Mouse (Mus musculus) thymus, adult 18-20 months (tissue): Measurements from ENCODE around the gene Card14.
"Not testable (repeated sequence)": the region's sequence is repeated elsewhere in the genome, so short reads cannot be mapped to it uniquely, and the experiment has no call there.

Experiments used
- DNase-seq, 2 experiments: peaks; one replicate each; pipeline ENCODE4 v3.0.0; 2022; ENCODE audit warnings: mixed read lengths in 2 of 2

The Card14 gene

DNA sequence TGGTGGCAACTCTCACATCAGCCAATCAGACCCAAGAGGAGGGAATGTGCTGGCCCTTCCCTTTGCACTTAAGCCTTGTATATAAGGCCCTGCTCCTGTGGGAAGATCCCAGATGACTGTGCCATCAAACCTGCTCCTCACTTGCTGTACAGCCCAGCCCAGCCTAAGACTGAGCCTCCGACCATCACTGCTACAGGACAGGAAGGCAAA lies at the start of gene Card14:
Gene Card14 (plus strand): TSS at position 111 of the 210 bp plus-strand sequence.
- no peak for DNase-seq

DNA sequence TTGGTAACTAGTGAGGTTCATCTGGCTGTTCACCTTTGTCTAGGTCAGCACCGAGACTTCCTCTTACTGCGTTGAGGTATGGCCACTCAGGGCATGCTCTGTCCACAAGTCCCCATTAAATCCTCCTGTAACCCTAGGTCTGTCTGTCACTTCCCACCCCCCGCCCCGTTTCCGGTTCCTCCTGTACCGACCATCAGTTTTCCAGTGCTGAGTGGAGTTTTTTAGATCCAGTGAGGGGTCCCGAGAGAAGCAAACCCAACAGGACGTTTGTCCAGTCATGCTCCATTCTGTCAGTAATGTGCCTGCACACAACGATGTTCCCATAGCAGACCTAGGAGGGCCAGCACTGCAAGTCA lies 49.4 kb upstream of the Card14 start:
- no peak for DNase-seq

DNA sequence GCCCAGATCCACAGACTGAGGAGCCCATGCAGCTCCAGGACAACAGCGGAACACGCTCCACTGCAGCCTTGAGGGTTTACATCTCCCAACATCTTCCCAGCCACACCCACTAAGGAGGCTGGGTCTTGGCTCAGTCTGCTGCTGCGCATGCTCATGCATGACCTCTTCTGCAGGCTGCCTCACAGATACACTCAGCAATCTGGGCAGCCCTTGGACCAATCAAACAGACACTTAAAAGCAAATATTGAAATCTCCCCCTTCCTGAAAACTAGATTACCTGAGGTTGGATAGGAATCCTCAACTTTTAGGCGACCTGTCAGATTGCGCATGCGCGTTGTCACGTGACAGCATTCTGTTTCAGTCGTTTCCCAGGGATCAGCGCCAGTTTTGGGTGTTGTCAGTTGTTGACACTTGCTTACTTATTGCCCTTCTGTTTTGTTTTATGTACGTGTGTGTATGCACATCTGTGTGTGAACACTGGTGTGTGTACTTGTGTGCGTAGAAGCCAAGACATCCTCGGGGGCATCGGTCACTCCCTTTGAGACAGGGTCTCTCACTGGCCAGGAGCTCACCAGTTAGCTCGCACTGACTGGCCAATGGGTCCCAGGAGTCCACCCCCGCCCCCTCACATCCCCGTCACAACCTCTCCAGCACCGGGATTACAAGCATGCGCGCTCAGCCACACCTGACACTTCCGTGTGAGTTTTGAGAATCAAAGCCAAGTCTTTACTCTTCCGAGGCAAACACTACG lies 48.8 kb upstream of the Card14 start:
- peak in 1 of 2 experiments; percentile 39 for DNase-seq

DNA sequence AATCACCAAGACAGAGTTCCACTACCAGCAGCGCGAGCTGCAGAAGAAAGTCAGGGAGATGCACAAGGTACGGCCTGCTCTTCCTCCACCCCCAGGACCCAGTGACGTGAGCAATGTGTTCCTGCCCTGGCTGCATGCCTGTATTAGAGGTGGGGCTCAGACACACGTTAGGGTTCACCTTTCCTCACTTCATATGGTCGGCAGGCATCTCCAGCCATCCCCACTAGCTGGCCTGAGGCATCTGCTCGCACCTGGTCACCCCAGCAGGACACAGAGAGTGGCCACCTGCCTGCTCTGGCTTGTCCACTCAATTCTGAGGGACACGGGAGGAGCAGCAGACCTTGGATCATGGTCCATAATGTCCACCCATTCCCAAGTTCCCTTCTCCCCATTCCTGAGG lies 47.6 kb upstream of the Card14 start:
- DNase-seq: no peak

DNA sequence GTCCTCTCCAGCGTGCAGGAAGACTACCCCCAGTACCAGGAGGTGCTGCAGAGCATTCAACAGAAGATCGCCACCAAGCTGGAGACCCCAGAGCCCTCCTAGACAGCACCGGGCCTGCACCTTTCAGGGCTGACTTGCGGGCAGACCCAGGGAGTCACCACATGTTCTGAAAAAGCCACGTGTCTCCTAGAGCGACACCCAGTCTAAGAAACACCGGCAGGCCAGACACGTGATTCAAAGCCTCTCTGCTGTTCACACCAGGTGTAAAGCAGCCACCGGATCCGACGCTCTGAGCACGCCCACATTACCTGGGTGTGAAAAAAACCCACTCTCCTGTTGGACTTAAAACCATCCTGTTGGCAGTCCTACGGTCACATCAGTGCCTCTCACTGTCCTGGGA lies 43.2 kb upstream of the Card14 start:
- no peak for DNase-seq

DNA sequence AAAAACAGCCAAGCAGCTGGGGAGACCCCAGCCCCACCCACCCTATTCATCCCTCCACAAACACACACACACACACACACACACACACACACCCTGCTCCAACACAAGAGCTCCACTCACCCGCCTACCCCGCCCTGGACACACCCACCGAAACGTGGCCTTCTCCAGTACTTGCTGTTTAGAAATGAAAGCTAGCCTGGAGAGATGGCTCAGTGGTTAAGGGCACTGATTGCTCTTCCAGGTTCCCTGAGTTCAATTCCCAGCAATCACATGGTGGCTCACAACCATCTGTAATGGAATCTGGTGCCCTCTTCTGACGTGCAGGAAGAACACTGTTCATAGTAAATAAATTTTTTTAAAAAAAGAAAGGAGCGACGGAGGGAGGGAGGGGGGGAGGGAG lies 41.8 kb upstream of the Card14 start:
- DNase-seq: no peak

DNA sequence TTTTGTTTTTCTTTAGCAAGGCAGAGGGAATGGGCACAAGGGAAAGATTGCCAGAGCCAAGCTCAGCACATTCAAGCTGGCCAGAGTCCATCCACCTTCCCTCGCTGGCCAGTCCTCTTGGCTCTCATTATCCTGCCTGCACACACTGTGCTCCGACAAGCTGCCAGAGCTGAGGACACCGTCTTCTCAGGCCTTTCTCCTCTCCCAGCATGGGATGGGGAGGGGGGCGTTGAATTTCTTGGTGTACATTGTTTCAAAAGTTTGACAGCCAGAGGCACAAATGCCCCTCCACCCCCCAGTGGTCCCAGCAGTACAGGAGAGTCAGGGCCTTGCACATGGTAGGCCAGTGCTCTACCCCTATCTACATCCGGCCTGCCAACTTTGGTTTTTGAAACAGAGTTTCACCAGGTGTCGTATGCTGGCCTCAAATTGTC lies 40.3 kb upstream of the Card14 start:
- no peak for DNase-seq

DNA sequence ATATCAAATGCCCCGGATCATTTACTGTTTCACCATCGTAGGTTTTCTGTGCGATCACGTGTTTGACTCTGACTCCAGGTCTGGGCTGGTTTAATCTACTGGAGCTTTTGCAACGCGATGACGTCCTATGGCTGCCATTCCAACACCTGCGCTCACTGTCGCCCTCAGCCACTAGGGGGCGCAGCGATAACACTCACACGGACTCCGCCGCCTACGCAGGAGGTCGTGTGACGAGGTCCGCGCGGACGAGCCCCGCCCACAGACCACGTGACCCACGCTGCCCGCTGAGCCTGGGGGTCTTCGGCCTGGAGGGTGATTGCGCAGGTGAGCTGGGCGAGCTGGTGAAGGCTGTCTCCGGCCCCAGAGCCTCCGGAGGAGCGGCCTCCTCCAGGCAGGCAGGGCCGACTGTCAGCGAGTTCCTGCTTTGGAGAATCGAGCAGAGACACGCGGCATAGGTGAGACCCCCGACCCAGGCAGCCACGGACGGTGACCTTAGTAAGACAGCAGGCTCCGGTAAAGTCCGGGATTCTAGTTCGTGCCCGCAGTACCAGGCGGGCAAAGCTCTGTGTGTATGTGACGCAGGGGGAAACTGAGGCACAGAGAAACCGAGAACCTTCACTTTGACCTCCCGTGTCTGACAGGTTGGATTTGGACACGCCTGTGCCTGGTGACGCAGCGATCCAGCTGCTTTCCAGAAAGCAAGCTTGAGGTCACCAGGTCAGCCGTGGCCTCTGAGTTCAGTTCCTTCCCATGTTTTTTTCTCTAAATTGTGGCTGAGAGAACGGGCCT lies 39.6 kb upstream of the Card14 start, which contains the start of gene Gaa:
Gene Gaa (plus strand): TSS at position 120 of the 789 bp plus-strand sequence.
- peak; percentile 86 to 90 for DNase-seq

DNA sequence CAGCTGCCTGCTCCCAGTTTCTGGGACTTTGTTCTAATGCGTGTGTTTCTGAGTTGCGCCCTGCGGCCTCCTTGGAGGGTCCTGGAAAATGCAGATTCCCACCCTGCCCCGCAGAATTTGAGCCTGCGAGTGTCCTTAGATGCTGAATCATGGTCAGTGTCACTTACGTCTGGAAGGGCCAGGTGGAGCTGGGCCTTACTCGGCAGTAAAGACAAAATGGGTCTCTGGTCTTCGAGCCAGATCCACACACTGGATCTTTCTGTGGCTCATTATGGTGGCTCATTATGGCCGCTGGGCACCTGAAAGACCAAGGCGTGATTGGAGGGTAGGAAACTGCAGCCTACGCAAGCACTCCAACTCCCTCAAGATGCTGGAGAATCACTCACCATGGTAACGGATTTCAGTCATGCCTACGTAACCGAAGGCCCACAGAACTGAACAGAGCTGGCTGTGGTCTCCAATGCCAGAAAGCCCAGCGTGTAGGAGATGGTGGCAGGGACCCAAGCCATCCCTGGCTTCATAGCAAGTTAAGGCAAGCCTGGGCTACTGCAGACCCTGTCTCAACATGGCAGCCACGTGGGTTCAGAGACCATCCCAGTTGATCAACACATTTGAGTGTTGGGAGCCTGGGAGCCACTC lies 38.9 kb upstream of the Card14 start:
- no peak for DNase-seq

DNA sequence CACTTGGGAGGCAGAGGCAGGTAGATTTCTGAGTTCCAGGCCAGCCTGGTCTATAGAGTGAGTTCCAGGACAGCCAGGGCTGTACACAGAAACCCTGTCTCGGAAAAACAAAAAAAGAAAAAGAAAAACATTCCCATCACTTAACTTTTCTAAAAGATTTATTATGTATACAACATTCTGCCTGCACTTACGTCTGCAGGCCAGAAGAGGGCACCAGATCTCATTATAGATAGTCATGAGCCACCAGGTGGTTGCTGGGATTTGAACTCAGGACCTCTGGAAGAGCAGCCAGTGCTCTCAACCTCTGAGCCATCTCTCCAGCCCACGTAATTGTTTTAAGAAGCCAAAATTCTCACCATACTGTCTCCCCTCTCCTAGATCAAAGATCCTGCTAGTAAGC lies 35.1 kb upstream of the Card14 start:
- DNase-seq: not testable (repeated sequence)

DNA sequence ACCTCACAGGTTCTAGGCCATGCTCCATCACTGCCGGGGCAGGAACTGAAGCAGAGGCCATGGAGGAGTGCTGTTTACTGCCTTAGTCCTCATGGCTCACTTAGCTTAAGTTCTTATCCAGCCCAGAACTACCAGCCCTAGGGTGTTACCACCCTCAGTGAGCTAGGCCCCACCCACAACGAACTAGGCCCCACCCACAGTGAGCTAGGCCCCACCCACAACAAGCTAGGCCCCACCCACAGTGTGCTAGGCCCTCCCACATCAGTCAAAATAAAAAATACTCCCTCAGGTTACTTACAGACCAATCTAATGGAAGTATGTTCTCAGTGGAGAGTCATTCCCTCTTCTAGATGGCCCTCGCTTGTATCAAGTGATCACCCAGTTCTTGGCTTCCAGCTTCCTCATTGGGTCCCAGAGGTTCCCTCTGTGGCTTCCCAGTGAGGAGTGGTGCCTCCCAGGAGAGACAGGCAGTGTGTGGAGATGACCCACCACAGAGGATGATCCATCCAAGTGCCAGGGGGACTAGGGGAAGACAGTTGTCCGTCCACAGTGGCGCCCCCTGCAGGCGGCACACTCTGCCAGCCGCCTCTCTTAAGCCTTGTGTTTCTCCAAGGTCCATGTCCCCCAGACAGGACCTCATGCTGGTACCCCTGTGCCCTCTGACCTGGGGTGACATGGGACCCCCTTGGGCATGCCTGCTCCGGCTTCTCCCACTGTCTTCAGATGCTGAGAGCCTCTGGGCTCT lies 34.2 kb upstream of the Card14 start:
- DNase-seq: no peak

DNA sequence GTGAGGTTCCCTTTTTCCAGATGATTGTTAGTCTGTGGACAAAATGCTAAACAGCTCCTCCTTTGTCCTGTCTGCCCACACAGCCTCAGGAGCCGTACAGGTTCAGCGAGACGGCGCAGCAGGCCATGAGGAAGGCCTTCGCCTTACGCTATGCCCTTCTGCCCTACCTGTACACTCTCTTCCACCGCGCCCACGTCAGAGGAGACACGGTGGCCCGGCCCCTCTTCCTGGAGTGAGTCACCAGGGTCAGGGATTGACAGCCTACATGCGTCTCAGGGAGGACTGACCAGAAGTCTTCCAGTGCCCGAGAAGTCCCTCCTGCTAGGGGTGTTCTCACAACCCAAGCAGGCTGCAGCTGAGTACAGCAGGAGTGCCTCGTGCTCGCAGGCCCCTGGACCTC lies 26.5 kb upstream of the Card14 start:
- no peak for DNase-seq

DNA sequence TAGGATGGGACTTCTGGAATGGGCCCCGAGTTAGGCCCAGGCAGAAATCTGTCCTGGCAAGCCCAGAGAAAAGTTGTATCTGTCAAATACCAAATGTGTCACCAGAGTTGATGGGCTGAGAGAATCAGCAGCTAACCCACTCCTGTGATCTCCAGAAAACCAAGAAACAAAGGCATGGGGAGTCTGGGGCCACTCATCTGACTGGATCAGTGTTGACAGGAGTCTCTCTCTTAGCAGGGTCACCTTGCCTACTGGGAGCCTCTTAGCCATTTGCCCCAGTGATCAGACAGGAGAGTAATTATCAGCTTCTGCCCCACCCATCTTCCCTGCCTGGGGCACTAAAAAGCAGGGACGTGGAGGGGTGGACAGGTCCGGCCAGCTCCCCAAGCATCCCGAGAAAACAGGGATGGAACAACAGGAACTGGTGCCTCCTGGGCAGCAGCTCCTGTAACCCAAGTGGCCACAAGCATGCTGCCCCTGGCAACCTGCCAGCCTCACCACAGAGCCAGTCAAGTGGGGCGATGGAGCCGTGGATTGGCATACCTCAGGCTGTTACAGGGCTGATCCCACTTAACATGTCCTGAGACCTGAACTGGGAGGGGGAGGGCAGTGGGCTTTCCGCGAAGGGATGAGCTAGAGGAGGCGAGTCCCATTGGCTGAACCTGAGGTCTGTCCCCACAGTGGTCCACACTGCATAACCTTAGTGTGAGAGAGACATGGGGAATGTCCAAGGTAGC lies 21.6 kb upstream of the Card14 start:
- DNase-seq: no peak

DNA sequence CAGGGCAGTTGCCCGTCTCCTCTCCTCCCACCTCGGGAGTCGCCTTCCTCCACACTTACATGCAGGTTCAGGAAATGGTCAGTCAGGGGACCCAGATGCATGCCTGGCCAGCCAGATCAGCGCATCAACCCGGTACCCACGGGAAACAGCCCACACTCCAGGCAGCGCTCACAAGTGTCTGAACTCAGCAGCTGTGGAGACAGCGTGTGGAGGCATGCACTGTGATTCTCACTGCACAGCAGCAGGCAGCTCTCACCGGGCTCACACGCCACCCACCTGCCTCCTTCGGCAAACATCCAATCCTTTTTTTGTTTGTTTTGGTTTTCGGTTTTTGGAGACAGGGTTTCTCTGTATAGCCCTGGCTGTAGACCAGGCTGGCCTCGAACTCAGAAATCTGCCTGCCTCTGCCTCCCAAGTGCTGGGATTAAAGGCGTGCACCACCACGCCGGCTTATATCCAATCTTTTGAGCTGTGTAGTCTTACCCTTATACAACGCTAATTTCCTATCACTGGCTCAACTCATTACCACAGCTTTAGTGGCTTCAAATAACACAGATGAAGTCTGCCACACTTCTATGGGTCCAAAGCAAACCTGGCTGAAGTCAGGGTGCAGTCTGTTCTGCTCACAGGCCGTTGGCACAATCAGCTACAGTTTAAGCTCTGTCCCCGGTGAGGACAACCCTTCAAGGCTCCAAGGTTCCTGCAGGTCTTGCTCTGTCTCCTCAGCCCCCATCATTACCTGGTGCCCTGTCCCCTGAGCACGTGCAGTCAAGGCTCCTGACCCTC lies 20.2 kb upstream of the Card14 start:
- no peak for DNase-seq

DNA sequence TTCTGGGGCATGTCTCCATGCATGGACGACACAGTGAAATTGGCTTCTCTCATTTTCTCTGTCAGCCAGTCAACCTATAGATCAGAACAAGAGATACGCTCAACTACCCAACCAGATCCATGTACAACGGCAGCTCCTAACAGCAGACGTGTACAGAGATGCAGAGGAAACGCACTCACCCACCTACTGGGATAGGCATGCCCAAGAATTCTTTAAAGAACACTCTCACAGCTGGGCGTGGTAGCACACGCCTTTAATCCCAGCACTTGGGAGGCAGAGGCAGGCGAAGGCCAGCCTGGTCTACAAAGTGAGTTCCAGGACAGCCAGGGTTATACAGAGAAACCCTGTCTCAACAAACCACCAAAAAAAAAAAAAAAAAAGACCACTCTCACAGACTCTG lies 14.7 kb upstream of the Card14 start:
- not testable (repeated sequence) for DNase-seq

DNA sequence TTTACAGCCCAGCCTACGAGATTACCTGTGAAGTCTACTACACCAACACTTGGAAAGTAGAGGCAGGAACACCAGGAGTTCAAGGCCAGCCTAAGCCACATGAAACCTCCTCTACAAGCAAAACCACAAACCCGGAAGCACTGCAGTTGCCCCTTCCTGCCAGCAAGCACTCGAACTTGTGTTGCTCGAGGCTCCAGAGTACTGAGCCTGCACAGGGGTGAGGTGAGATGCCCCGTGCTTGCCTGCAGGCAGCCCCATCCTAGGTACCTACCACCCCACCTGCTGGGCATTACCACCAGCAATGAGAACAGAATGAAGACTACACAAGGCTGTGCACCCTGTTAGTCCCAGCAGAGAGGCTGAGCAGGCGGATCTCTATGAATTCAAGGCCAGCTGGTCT lies 9.6 kb upstream of the Card14 start:
- DNase-seq: no peak

DNA sequence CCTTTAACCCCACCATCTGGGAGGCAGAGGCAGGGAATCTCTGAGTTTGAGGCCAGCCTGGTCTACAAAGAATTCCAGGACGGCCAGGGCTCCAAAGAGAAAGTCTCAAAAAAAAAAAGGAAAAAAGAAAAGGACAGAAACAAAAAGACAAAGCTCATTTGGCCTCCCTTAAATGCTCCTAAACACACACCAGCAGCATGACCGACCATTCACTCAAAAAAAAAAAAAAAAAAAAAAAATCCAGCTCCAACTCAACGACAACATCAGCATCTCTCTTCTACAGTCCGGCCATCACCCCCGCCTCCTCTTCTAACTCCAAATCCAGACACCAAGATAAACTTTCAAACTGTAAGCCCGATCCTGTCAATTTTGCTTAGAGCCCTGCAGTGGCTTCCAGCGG lies 8.7 kb upstream of the Card14 start:
- DNase-seq: no peak

DNA sequence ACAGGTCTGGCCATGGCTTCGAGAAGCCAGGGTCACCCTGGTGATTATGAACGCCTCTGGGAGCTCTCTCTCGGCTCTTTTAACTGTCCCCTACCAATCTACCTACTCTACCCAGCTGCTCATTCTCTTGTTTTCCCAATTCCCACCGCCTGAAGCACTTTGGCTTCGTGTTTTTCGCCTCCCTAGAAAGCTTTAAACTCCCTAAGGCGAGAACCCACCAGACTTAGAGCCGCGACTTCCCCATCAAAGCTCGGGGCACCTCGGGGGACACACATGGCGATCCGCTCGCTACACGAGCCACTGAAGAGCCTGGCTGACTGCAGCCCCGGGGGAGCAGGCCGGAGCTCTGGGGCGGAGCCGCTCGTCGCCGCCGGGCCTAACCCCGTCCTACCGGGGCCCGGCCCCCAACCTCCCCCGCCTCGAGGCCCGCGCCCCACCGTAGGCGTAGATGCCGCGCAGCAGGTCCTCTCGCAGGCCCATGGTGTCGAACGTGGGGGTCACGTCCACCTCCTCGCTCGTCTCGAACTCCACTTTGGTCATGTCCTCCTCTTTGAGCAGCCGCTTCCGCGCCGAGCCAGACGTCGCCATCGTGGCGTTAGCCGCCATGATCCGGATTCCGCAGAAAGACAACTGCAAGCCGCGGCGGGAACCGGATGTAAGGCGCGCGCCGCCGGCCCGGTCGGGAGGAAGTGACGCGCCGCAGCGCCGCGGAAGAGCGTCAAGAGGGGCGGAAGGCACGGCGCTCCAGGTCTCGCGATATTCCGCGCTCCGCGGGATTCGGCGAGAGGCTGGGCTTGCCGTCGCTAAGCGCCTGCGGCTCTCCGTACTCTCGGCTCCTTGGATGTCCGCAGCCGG lies 8.0 kb upstream of the Card14 start, which contains the start of gene Eif4a3:
Gene Eif4a3 (minus strand): TSS at position 699 of the 855 bp plus-strand sequence.
- peak; percentile 86 to 88 for DNase-seq

DNA sequence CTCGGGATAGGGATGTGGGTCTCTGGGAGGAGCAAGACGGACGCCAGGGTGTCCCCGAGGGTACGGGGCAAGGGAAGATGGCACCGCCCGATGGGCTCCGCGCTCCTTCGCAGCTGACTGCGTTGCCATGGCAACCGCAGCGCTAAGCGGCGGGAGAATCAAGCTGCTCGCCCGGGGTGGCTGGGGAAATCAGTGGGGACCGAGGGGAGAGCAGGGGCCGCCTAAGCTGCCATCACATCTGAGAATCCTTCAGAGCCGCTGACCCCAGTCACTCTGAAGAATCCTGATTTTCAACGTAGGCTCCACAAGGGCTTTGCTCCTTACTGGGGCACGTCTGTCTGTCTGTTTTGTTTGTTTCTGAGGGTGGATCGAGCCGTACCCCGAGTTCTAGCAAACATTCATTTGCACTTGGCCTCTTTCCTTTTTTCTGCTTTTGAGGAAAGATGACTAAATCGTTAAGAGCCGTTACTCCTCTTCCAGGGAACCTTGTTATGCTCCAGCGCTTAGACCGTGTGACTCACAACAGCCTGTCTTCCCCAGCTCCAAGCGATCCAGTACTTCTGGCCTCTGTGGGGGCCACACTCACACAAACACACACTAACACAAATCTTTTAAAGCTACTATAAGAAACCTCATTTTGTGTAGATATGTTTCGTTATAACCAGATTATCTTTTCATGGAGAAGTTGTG lies 7.2 kb upstream of the Card14 start:
- DNase-seq: no peak

DNA sequence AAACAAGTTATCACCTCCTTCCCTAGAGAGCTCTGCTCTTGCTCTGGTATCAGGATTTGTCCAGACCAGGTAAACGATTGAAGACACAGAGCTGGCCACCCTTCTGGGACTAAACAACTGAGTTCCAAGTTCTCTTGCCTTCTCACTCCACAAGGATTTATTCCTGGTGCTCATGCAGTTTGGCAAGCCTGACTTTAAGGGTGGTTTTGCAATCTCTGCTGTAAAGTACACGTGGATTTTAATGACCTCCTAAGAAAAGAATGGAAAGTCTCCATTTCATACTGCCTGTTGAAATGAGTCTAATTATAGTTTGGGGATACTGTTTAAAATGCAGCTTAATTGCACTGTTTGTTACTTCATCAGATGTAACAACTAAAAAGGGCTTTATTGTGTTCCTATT lies 6.6 kb upstream of the Card14 start:
- no peak for DNase-seq
